Mouse (Mus musculus) thymus, adult 2 months (tissue): ENCODE measurements at regions not wholly inside any gene's neighbourhood (a gene's known extent, or its start where the extent isn't known, plus 50 kb on each side); places are given as distances from the start of the nearest gene placed in this dataset.

ENCODE experiments used
- CTCF ChIP-seq: fragments of 200-500 bp; IDR thresholded peaks from 2 replicates; pipeline ENCODE4 v1.5.1; 2012; ENCODE audit warnings: mild to moderate bottlenecking, control low read depth, low read length, moderate library complexity, borderline replicate concordance; ENCODE audit not compliant: control insufficient read depth, poor library complexity, insufficient read depth; ENCODE audit errors: extremely low read depth
- POLR2A ChIP-seq: fragments of 200-500 bp; IDR thresholded peaks from 2 replicates; pipeline ENCODE4 v1.6.1; 2012; ENCODE audit warnings: mild to moderate bottlenecking, low read length, control low read depth, moderate library complexity; ENCODE audit not compliant: control insufficient read depth, poor library complexity, insufficient read depth; ENCODE audit errors: extremely low read depth

DNA sequence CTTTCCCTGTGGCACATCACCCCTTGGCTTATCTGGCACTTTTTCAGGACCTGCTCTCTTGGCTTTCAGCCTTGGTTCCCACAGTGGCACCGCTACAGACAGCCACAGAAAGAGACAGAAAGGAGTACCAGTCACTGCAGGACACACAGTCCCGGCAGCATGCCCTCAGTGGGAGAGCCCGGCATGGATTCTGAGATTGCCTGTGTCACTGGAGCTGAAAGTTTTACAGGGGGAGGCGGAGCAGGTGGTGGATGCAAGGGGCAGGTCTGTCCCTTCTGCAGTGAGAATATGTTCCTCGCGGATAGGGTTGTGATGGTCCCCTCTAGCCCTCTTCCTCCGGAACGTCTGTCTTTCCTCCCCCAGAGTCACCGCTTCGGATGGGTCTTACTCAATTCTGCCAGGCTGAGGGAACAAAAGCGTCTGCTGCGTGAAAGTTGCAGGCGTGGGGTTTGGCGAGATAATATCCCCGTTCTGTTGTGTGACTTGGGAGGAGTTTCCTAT lies 162.3 kb upstream of the Fstl4 start:
- TF ChIP-seq CTCF: no peak
- no peak for TF ChIP-seq POLR2A
